Mouse (Mus musculus) naive thymus-derived CD4-positive, alpha-beta T cell, adult 2 months (primary cell): Measurements from ENCODE around the gene Ropn1l.
A peak's percentile ranks its signal among the peaks of the same experiment; 100 is the strongest.

ENCODE experiments used
- DNase-seq: peaks from one replicate; pipeline ENCODE4 v3.0.0-alpha.2; 2011; ENCODE audit warnings: low read depth

Ropn1l gene

DNA sequence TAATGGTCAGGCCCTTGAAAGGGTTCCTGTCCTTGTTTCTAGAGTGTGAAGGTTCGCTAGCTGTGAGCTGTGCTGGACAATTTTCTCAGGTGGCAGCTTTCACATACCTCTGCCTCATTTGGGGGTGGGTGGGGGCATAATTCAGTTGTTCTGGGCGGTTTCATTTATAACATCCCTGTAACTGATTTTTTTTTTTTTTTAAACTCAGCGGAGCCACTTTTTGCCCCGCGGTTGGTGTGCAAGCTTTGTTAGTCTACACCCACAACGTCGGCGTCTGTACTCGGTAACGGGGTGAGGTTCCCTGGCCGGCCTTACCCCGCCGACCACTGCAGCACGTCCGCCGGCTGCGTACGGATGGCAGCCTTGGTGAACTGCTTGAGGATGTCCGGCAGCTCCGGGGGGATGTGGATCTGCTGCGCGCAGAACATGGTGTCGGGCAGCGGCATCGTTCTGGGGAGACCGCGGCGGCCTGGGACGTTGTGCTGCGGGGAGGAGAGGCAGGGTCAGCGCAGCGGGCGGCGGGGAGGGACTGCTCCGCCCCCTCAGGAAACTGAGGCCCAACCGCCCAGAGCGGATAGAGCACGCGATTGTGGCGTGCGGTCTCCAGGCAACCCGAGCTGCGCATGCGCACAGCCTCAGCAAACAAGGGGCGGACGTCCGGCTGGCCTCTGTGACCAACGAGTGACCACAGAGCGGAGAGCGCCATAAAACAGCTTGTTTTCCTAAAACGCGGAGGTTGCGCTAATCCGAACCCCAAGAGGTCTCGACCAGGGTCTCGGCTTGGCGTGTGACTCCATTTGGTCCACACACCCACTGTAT, at the start of gene Ropn1l:
Gene Ropn1l (minus strand): TSS at position 640 of the 819 bp plus-strand sequence.
- peak; percentile 73 for DNase-seq

DNA sequence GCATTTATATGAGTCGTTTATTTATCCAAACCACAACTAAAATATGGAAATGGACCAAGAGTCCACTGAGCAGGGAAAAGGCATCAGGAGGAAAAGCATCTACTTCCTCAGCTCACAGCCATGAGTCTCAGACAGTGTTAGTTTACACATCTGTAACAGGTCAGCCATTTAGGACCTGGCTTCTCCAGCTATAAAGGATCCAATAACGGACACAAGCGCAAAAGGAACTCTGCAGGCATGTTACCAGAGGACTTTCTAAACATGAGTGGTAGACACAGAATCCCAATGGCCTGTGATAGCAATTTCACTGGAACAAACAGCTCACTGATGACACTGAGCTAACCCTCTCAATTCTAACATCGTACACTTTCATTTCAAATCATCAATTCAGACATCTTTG, 49.5 kb upstream of the Ropn1l start:
- no peak for DNase-seq

DNA sequence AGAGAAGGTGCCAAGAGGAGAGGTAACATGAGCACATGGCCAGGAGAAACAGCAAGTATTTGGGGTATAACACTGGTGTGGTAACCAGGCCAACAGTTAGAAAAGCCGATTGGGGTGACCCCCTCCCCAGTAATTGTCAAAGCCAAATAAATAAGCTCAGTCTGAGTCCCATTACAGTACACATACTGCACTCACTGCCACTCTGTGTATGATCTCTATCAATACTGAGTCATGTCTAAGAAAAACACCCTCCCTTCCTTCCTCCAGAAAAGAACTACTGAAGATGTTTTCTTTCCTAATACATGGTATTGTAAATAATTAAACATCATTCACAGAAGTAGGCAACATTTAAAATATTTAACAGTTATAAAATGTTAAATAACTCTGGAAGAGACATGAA, 48.8 kb upstream of the Ropn1l start:
- DNase-seq: no peak

DNA sequence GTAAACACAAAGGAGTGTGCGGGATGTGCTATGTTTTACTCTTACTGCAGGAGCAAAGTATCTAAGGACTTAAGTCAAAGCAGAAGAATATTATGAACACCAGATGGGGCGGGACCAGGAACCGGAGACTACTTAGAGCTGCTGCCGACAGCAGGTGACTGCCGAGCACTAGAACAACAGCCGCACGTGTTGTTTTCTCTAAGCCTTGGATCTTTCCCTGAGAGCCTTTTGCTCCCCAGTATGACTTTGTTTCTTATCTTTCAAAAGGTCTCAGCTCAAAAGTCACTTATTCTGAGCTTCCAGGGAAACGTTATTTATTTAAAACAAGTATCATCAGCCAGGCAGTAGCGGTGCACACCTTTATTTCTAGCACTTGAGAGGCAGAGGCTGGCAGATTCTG, 41.3 kb upstream of the Ropn1l start:
- no peak for DNase-seq

DNA sequence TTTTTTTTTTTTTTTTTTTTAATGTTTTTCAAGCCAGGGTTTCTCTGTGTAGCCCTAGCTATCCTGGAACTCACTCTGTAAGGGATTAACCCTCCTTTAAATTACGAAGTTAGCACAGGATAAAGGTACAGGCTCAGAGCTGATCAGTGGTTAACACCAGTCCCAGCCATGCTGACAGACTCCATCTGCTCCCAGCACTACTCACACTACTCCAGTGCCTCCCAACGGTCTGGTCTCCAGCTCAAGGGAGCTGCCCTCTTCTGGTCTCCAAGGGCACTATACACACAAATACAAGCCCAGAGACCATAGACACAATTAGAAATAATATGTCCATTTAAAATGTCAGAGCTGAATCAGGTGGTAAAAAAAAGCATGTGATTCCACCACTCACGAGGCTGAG, 40.8 kb upstream of the Ropn1l start:
- DNase-seq: no peak

DNA sequence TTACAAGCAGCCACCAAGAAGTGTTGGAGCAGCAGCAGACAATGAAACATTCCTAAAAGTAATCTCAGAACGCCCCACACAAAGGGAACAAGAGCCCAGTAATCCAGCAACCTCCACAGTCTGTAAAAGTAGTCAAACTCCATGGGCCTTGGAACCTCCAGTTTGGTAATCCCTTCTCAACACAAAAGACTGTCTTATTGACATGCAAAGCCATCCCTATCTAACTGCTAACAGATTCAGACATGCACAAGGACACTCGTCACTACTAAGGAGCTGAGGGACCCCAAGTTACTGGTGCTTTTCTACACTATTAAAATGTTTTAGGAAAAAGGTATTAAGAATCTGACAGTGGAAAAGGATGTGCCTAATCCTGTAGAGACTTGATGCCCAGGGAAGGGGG, 33.9 kb upstream of the Ropn1l start:
- no peak for DNase-seq

DNA sequence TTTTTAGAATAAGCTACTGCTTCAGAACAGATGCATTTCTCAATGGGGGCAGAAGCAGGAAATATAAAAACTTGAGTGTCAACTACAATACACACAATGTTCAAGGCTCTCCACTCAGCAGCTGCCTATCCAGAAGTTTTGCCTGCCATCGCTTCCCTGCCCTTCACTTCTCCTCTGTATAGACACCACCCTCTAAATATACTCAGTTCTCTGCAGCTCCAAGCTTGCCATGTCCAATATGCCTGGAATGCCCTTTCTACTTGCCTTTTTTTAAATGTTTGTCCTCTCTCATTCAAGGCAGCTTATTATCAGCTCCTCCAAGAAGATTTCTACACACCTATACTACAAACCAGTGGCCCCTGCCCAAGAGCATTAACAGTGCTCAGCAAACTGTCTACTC, 23.1 kb upstream of the Ropn1l start:
- no peak for DNase-seq

DNA sequence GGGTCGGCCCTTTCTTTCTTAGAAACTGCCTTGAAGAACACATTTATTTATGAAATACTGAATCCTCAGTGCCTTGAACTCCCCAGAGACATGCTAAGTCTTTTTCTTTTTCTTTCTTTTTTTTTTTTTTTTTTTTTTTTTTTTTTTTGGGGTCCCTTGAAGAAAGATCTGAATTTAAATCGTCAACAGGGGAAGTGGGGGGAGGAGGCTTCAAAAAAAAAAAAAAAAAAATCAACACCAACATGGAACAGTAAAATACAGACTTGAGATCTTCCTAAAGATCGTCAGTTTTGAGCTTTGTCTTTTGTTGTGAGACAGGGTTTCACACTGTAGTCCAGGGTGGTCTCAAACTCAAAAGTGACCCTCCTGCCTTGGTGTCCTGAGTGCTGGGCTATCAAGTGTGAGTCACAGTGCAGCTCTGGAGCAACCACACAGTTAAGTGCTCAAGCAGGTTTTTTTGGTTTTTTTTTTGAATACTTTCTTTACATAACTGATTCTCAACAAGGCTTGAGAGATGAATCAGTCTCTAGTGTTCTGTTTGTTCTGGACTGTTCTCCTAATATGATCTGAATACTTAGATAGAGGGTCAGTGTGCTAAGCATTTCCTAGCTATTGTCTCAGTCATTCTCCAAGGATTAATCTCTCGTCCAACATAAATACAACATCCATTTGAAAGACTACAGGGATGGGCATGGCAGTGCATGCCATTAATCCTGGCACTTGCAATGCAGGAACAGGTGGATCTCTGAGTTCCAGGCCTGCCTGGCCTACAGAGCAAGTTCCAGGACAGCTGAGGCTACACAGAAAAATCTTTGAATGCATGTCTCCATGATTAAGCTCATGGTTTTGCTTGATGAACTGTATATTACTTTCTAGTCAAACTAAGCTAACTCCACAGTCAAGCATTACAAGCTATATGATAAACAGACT, 19.4 kb upstream of the Ropn1l start:
- DNase-seq: peak; percentile 56

DNA sequence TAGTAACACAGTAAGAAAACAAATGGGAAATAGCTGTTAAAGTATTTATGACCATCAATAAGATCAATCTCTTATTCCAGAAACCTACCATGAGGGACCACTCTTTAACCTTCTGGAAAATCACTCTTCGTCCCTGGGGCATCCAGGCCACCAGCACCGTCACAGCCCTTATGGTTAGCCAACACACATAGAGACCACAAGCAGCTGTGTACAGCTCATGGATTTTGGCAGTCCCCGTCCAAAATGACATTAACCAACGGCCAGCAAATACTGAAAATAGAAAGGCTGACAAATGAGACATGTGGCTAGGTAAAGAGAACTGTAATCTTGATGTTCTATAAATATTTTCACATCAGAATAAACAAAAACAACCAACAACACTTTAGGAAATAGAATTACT, 18.0 kb upstream of the Ropn1l start:
- no peak for DNase-seq

DNA sequence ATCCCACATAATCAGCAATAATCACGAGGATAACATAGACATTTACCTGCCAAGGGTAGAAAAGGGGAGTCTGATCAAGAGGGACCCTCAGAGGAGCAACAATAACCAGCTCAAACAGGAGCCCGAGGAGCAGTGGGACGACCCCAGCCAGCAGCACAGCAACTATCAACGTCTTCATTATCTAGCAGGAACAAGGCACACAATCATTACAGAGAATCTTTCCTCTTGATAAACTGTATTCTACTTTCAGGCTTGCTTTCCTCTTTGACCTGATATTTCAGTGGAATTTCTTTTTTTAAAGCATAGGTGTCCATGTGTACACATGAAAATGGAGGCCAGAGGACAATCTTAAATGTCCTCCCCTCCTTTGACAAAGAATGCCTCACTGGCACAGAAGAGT, 16.0 kb upstream of the Ropn1l start:
- DNase-seq: no peak

DNA sequence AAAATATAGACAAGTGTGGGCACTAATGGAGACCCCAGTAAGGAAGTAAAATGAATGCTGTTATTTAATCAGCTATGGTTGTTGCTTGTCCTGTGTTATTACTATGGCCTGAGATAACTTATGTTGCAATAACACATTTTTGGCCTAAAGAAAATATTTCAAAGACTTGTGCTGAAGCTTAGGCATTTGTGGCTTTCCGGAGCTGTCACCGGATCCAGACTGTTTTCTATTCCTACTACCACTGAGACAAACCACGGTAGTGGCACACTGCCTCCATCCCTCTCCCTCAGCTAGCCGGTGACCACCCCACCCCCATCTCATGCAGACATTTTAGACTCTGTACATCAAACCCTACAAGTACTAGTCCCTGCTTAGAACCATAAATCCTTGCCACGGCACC, 15.3 kb upstream of the Ropn1l start:
- DNase-seq: no peak

DNA sequence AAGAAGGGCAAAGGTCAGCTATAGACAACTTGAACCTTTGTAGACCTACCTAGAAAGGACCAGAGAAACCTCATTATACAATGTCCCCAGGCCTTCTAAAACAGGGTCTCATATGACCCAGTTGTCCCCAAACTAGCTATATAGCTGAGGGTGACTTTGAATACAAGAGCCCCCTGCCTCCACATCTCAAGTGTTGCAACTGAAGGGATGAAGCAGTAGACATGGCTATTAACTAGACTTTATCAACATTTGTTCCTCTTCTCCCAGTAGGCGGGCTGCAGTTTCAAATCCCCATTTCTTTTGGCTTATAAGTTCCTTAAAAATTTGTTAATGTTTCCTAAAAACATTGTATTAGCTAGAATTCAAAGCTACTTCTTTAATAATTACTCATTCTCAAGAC, 13.2 kb upstream of the Ropn1l start:
- DNase-seq: no peak

DNA sequence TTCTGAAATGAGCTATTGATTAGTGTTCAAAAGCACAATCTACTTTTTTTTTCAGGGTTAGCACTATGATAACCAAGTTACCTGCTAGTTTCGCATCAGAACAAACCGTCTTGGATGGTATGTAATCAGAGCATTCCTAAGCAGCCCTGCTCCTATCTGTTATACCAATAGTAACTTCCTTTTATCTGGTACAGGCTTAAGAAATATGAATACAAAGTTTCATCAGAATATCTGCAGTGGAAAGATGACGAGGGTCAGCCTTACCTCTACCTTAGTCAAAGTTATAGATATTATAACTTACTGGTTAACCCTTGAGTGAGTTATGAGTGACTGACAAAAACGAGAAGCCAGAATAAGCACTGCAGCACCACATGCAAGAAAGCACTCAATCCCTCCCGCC, 12.8 kb upstream of the Ropn1l start:
- DNase-seq: no peak

DNA sequence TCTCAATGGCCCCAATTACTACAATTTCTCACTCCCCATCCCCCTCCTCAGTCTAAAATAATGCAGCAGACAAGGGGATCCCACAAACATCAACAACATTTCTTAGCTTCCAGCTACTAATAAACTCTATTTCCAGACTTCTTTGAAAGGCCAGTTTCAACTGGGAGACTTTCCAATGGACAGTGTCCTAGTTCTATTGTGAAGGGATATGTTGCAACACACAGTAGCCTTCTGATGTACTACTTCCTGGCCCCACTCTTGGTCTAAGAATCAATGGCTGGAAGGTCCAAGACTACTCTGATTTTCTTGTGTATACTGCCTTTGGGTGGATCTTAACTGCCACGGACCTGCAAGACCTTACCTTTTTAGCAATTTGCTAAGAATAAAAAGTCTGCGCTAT, 12.3 kb upstream of the Ropn1l start:
- DNase-seq: no peak

DNA sequence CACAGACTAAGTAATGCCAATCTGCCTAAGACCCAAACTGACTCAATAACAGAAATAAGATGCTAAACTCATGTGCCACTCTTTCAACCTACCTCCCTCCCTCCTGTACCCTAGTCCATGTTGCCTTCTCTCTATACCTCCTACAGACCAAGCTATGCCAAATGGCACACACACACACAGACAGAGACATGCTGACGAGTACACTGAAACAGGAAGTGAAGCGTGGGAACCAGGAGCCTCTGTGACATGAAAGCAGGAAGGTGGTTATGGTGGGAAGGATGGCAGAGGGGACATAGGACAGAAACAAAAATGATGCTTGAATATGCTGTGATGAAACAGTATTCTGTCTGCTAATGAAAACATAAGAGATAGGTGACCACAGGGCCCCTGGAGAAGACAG, 7.0 kb upstream of the Ropn1l start:
- peak; percentile 42 for DNase-seq

DNA sequence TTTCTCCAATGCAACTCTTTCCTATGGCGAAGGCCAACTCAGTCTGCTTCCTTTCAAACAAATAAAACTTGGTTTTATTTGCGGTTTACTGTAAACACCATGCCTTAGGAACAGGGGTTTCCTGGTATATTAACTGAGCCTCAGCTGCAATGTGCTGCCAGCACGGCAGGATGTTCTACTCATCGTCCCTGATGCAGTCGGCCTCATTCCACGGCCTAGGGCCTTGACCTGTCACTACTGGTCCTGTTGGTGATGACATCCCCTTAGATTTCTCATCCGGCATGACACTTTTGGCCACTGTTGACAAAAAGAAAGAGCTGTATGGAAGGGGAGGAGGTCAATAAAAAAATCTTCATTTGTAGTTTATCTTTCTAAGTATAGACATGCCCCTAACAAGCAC, 4.5 kb upstream of the Ropn1l start:
- no peak for DNase-seq

DNA sequence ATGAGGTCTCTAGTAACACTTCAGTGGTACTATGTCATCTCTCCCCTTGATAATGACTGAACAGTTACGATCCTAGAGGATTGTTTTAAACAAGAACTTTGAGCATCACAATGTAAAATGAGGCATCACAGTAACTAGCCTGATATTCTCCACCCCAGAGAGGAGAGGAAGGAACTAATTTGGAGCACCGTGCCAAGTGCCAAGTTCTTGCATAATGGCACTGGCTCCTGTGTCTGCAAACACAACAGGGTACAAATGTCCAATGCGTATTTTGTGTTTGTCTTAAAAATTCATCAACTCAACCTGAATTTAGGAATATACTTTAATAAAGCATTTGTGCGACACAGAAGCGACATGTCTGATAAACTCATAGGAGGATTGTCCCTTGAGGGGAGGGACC, 2.8 kb upstream of the Ropn1l start:
- DNase-seq: no peak

DNA sequence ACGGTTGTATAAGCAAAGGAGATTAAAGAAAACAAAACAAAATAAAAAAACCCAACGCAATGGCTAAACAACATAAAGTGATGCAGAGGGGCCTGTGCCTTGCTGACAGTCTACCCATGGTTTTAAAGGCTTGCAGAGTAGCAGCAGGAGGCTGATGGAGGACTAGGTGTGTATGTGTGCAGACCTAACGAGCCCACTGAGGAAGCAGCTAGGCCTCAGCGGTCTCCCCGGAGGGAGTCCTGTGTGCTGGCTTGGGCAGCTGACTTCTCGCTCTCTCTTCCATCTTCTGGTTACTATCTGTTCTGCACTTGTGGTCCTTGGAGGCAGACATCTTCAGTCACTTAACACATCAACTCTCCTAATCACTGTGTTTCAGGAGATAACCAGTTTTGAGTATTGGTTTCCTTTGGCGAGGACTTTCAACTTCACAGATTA, 1.3 kb upstream of the Ropn1l start:
- no peak for DNase-seq

DNA sequence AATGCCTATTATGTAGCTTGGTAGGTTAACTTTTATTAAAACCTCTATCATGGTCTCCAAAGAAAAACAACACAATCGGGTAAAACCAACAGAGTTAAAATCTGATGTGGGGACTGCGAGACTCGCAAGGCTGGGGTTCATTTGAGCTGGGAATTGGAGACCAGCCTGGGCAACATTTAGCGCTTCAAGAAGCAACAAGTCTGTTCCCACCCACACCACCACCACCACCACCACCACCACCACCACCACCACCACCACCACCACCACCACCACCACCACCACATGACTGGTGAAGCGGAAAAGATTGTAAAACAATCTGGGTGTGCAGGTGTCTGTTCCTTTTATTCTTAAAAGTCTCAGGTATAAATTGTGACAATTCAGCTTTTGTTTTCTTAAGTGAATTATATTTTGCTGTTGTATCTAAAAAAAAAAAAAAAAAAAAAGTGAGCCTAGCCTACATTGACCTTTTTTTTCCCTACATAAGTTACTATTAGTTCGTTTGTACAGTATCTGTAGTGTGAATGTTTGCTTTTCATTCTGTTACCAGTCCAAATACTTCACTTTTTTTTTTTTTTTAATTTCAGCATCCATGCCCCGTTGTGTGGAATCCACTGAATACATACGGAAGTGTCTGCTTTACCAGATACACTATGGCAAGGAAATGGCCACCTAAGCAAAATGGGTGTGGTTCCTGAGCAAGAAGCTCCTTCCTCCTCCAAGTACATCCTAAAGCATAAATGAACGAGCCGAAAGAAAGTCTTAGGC, 741 bp upstream of the Ropn1l start:
- peak; percentile 26 for DNase-seq

DNA sequence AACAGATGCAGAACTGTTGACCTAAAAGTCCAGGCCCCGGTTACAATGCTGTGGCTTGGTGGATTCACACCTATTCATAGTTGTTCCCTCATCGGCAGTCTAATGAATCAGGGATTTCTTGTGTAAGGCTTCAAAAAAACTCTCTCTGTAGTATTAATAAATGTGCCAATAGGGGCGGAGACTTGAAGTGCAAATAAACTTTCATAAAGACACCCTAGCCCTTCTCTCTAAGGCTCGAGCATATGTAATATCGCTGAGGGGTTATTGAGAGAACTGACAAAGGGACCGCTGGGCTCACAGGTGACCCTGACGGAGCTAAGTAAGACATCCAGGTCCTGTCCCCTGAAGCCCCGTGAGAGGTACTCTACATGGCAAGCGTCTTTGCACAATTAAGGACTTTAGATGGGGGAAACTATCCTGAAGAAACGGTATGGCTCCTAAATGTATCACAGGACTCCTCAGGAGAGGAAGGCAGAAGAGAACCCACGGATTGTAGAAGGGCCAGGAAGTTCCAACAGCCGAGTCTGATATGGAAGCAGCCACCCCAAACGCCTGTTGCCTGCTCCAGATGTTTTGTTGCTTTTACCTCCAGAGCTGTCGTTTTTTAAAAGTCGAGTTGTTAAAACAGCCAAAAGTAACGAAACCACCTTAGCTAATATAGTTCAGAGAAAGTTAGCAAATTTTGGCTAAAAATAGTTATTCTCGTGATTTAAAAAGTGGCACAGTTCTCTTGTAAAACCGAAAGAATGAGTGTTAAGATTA, 1.0 kb downstream of the Ropn1l start:
- DNase-seq: peak; percentile 23

DNA sequence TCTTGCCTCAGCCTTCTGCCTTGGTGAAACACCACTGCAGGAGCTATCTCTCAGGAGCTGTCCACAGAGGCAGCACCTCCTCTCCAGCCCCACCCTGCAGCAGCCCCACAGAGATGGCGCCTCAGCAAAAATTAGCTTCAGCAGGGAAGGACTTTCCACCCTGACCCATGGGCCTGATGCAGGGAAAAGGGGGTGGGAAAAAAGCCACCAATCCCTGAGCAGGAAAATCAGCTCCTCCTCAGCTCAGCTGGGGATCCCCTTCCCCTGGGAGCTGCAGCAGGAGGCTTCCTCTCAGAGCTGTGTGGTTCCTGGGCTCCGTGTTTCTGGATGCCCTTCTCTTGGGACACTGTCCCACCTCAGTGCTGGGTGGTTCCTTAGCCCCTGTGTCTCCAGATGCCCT, 3.8 kb downstream of the Ropn1l start:
- no peak for DNase-seq

DNA sequence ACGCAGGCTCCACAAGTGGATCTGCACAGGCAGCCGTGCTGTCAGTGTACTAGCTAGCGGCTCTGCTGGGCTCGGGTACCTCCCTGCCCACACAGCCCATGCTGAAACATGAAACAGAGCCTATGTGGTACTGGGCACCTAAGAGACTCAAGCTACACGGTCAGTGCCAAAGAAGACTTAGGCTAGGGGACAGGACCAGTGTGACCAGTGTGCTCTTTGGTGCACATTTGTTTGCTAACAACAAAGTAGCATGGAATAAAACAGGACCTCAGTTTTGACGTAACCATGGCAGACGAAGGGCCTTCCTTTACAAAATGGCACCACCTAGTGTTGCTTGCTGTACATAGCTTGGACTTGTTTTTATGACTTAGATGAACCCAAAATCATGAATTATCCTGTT, 6.4 kb downstream of the Ropn1l start:
- DNase-seq: peak; percentile 57
